Mouse (Mus musculus): ENCODE measurements at regions not wholly inside any gene's neighbourhood (a gene's known extent, or its start where the extent isn't known, plus 50 kb on each side); places are given as distances from the start of the nearest gene placed in this dataset.

- H3K4me2 ChIP-seq (replicated peaks; ENCODE audit: low read depth, low read length): no peak overlapping the region
- peaks cover 15% of the 10 kb centered on the region; the same call in 1 of the 2 replicates for H3K4me1 ChIP-seq (ENCODE audit: control insufficient read depth, insufficient read depth, low read length)
- ATAC-seq (ENCODE audit: low FRiP score, low TSS enrichment): no peak
- no peak overlapping the region for H3K4me3 ChIP-seq (ENCODE audit: low read length)
- H3K27ac ChIP-seq (ENCODE audit: low read depth, low read length): no peak overlapping the region
- H3K27me3 ChIP-seq (ENCODE audit: control insufficient read depth, insufficient read depth, low read length): no peaks in the 10 kb centered on the region
- no peaks in the 10 kb centered on the region for H3K36me3 ChIP-seq (ENCODE audit: control insufficient read depth, insufficient read depth, low read length)
- 52% methylated on average over 7 of the region's 7 CpGs for WGBS
- H3K9ac ChIP-seq (ENCODE audit: low read depth, low read length): no peak overlapping the region
- no peaks in the 10 kb centered on the region for H3K9me3 ChIP-seq (ENCODE audit: control insufficient read depth, low read length)
Measured at GRCm38 (mm10) chr2:128437698-128438097, 153.3 kb upstream of the Spdye4c start.

- H3K9me3 ChIP-seq (ENCODE audit: control insufficient read depth, low read length): no peaks in the 10 kb centered on the region
- H3K4me1 ChIP-seq (ENCODE audit: control insufficient read depth, insufficient read depth, low read length): peaks cover 15% of the 10 kb centered on the region; the same call in 1 of the 2 replicates
- no peaks in the 10 kb centered on the region for H3K36me3 ChIP-seq (ENCODE audit: control insufficient read depth, insufficient read depth, low read length)
- no peak overlapping the region for H3K4me2 ChIP-seq (replicated peaks; ENCODE audit: low read depth, low read length)
- H3K4me3 ChIP-seq (ENCODE audit: low read length): no peak overlapping the region
- no peaks in the 10 kb centered on the region for H3K27me3 ChIP-seq (ENCODE audit: control insufficient read depth, insufficient read depth, low read length)
- no peak overlapping the region for H3K27ac ChIP-seq (ENCODE audit: low read depth, low read length)
- no peak overlapping the region for H3K9ac ChIP-seq (ENCODE audit: low read depth, low read length)
- 52% methylated on average over 12 of the region's 12 CpGs for WGBS
- no peak for ATAC-seq (ENCODE audit: low FRiP score, low TSS enrichment)
Measured at GRCm38 (mm10) chr2:128438161-128438822, 152.7 kb upstream of the Spdye4c start.

- H3K36me3 ChIP-seq (ENCODE audit: control insufficient read depth, insufficient read depth, low read length): no peaks in the 10 kb centered on the region
- H3K9me3 ChIP-seq (ENCODE audit: control insufficient read depth, low read length): no peaks in the 10 kb centered on the region
- no peak overlapping the region for H3K27ac ChIP-seq (ENCODE audit: low read depth, low read length)
- peaks cover 13% of the 10 kb centered on the region; the same call in 1 of the 2 replicates for H3K4me1 ChIP-seq (ENCODE audit: control insufficient read depth, insufficient read depth, low read length)
- no peak overlapping the region for H3K4me3 ChIP-seq (ENCODE audit: low read length)
- no peak overlapping the region for H3K4me2 ChIP-seq (replicated peaks; ENCODE audit: low read depth, low read length)
- H3K9ac ChIP-seq (ENCODE audit: low read depth, low read length): no peak overlapping the region
- WGBS: 81% methylated on average over 2 of the region's 2 CpGs
- ATAC-seq (ENCODE audit: low FRiP score, low TSS enrichment): no peak
- H3K27me3 ChIP-seq (ENCODE audit: control insufficient read depth, insufficient read depth, low read length): no peaks in the 10 kb centered on the region
Measured at GRCm38 (mm10) chr2:128438897-128439296, 152.1 kb upstream of the Spdye4c start.

- no peak for ATAC-seq (ENCODE audit: low FRiP score, low TSS enrichment)
Measured at GRCm38 (mm10) chr2:128444599-128445011, 146.4 kb upstream of the Spdye4c start.

GRCm38 (mm10) chr2:128445443-128445842 is 145.6 kb upstream of the Spdye4c start:
- WGBS: 96% methylated on average over 5 of the region's 5 CpGs
- H3K27ac ChIP-seq (ENCODE audit: low read depth, low read length): no peak overlapping the region
- no peak overlapping the region for H3K4me2 ChIP-seq (replicated peaks; ENCODE audit: low read depth, low read length)
- H3K9ac ChIP-seq (ENCODE audit: low read depth, low read length): no peak overlapping the region
- no peaks in the 10 kb centered on the region for H3K9me3 ChIP-seq (ENCODE audit: control insufficient read depth, low read length)
- no peak overlapping the region for H3K4me3 ChIP-seq (ENCODE audit: low read length)
- no peaks in the 10 kb centered on the region for H3K27me3 ChIP-seq (ENCODE audit: control insufficient read depth, insufficient read depth, low read length)
- no peaks in the 10 kb centered on the region for H3K36me3 ChIP-seq (ENCODE audit: control insufficient read depth, insufficient read depth, low read length)
- no peaks in the 10 kb centered on the region for H3K4me1 ChIP-seq (ENCODE audit: control insufficient read depth, insufficient read depth, low read length)
- no peak for ATAC-seq (ENCODE audit: low FRiP score, low TSS enrichment)

More at GRCm38 (mm10) chr2:128444599-128445011, 146.4 kb upstream of the Spdye4c start:
- Histone ChIP-seq H3K27ac (ENCODE audit: low read depth, low read length) (no peak overlapping the region), H3K4me3 (ENCODE audit: low read length) (no peak overlapping the region), H3K27me3 (ENCODE audit: control insufficient read depth, insufficient read depth, low read length) (no peaks in the 10 kb centered on the region), H3K4me1 (ENCODE audit: control insufficient read depth, insufficient read depth, low read length) (no peaks in the 10 kb centered on the region), H3K9me3 (ENCODE audit: control insufficient read depth, low read length) (no peaks in the 10 kb centered on the region), H3K4me2 (replicated peaks; ENCODE audit: low read depth, low read length) (no peak overlapping the region), H3K36me3 (ENCODE audit: control insufficient read depth, insufficient read depth, low read length) (no peaks in the 10 kb centered on the region), H3K9ac (ENCODE audit: low read depth, low read length) (no peak overlapping the region)
- 54% methylated on average over 7 of the region's 7 CpGs for WGBS

GRCm38 (mm10) chr2:128449294-128449693 is 141.7 kb upstream of the Spdye4c start:
- Histone ChIP-seq H3K4me2 (replicated peaks; ENCODE audit: low read depth, low read length) (no peak overlapping the region), H3K4me1 (ENCODE audit: control insufficient read depth, insufficient read depth, low read length) (no peaks in the 10 kb centered on the region), H3K9me3 (ENCODE audit: control insufficient read depth, low read length) (no peaks in the 10 kb centered on the region), H3K27ac (ENCODE audit: low read depth, low read length) (no peak overlapping the region), H3K27me3 (ENCODE audit: control insufficient read depth, insufficient read depth, low read length) (no peaks in the 10 kb centered on the region), H3K9ac (ENCODE audit: low read depth, low read length) (no peak overlapping the region), H3K36me3 (ENCODE audit: control insufficient read depth, insufficient read depth, low read length) (no peaks in the 10 kb centered on the region), H3K4me3 (ENCODE audit: low read length) (no peak overlapping the region)
- WGBS: 65% methylated on average over 3 of the region's 3 CpGs
- ATAC-seq (ENCODE audit: low FRiP score, low TSS enrichment): no peak

- Histone ChIP-seq H3K9ac (ENCODE audit: low read depth, low read length) (no peak overlapping the region), H3K27ac (ENCODE audit: low read depth, low read length) (no peak overlapping the region), H3K4me3 (ENCODE audit: low read length) (no peak overlapping the region), H3K36me3 (ENCODE audit: control insufficient read depth, insufficient read depth, low read length) (no peaks in the 10 kb centered on the region), H3K9me3 (ENCODE audit: control insufficient read depth, low read length) (no peaks in the 10 kb centered on the region), H3K27me3 (ENCODE audit: control insufficient read depth, insufficient read depth, low read length) (no peaks in the 10 kb centered on the region), H3K4me1 (ENCODE audit: control insufficient read depth, insufficient read depth, low read length) (no peaks in the 10 kb centered on the region), H3K4me2 (replicated peaks; ENCODE audit: low read depth, low read length) (no peak overlapping the region)
- no peak for ATAC-seq (ENCODE audit: low FRiP score, low TSS enrichment)
- WGBS: 95% methylated on average over 4 of the region's 4 CpGs
Measured at GRCm38 (mm10) chr2:128450045-128450444, 141.0 kb upstream of the Spdye4c start.

- WGBS: 53% methylated on average over 5 of the region's 5 CpGs
- no peaks in the 10 kb centered on the region for H3K27me3 ChIP-seq (ENCODE audit: control insufficient read depth, insufficient read depth, low read length)
- no peak for ATAC-seq (ENCODE audit: low FRiP score, low TSS enrichment)
Measured at GRCm38 (mm10) chr2:128451554-128452239, 139.3 kb upstream of the Spdye4c start.

GRCm38 (mm10) chr2:128452582-128452981 is 138.4 kb upstream of the Spdye4c start:
- Histone ChIP-seq H3K4me3 (ENCODE audit: low read length) (no peak overlapping the region), H3K9me3 (ENCODE audit: control insufficient read depth, low read length) (no peaks in the 10 kb centered on the region), H3K4me2 (replicated peaks; ENCODE audit: low read depth, low read length) (no peak overlapping the region), H3K27me3 (ENCODE audit: control insufficient read depth, insufficient read depth, low read length) (no peaks in the 10 kb centered on the region), H3K4me1 (ENCODE audit: control insufficient read depth, insufficient read depth, low read length) (no peaks in the 10 kb centered on the region), H3K9ac (ENCODE audit: low read depth, low read length) (no peak overlapping the region), H3K27ac (ENCODE audit: low read depth, low read length) (no peak overlapping the region), H3K36me3 (ENCODE audit: control insufficient read depth, insufficient read depth, low read length) (no peaks in the 10 kb centered on the region)
- WGBS: 52% methylated on average over 1 of the region's 1 CpGs
- no peak for ATAC-seq (ENCODE audit: low FRiP score, low TSS enrichment)

More at GRCm38 (mm10) chr2:128451554-128452239, 139.3 kb upstream of the Spdye4c start:
- no peak overlapping the region for H3K4me2 ChIP-seq (replicated peaks; ENCODE audit: low read depth, low read length)
- H3K27ac ChIP-seq (ENCODE audit: low read depth, low read length): no peak overlapping the region
- H3K36me3 ChIP-seq (ENCODE audit: control insufficient read depth, insufficient read depth, low read length): no peaks in the 10 kb centered on the region
- H3K9me3 ChIP-seq (ENCODE audit: control insufficient read depth, low read length): no peaks in the 10 kb centered on the region
- H3K4me1 ChIP-seq (ENCODE audit: control insufficient read depth, insufficient read depth, low read length): no peaks in the 10 kb centered on the region
- H3K4me3 ChIP-seq (ENCODE audit: low read length): no peak overlapping the region
- no peak overlapping the region for H3K9ac ChIP-seq (ENCODE audit: low read depth, low read length)

Measured in kidney, embryonic 14.5 days (tissue).